Mouse (Mus musculus): ENCODE results near the gene S100pbp. TPM values are rescaled to one million over a fixed set of nuclear protein-coding genes. Genes with fewer than 3 reads are reported as not detected.
"Not testable (repeated sequence)": the region's sequence is repeated elsewhere in the genome, so short reads cannot be mapped to it uniquely, and the experiment has no call there.

S100pbp gene
- polyA plus RNA-seq, 1 experiment from 2014 or later: 6.9 TPM

DNA sequence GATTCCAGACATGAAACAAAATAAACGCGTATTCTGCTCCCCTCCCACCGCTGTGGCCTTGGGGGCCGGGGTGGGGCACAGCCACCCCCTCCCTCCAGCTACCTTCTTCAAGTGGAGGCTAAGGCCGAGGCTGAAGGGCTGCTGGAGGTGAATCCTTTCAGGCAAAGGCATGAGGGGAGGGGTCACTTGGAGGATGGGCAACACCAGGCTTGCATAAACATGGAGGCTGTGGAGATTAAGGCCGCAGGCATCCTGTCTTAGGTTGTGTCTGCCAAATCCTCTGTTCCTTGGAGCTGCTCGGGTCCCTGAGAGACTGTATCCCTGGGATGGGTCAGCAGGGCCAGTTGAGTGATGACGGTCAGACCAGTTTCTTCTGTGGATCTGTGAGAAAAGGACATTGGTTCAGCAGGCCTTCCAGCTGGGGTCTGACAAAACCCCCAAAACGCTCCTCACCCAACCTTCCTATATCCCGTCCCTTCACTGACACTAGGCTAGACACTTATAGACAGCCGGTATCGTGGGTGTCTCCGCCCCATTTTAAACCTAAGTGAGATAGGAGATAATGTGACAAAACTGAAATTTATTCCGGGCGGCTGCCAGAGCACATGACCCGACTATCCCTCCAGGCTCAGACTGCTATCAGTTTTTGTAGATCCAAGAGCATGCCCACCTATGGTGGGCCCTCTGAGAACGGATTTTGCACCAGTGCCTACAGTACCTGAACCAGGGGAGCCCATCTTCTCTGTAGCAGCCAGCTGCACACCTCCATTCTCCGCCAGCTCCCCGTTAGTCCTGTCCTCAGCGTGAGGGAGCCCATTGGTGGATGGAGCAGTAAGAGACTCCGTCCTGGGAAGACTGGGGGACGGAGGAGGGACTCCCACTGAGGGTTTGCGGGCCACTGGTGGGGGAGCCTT lies 31.8 kb upstream of the S100pbp start:
- Histone ChIP-seq H3K4me1 (replicated peaks; ENCODE audit: control insufficient read depth, insufficient read depth, low read length) (peaks cover under 1% of the 10 kb centered on the region; the same call in 1 of the 2 replicates), H3K36me3 (ENCODE audit: control insufficient read depth, insufficient read depth) (peaks cover 88% of the 10 kb centered on the region), H3K4me3 (ENCODE audit: low read depth, low read length) (no peak overlapping the region), H3K9ac (ENCODE audit: low read depth, low read length) (no peak overlapping the region), H3K27me3 (replicated peaks; ENCODE audit: control insufficient read depth, insufficient read depth, low read length) (no peaks in the 10 kb centered on the region), H3K9me3 (ENCODE audit: control insufficient read depth) (no peaks in the 10 kb centered on the region), H3K4me2 (replicated peaks; ENCODE audit: low read depth) (no peak overlapping the region), H3K27ac (ENCODE audit: low read depth, low read length) (no peak overlapping the region)
- ATAC-seq: no peak
- WGBS: 73% methylated on average over 23 of the region's 23 CpGs
- TF ChIP-seq CTCF (IDR thresholded peaks at IDR 0.05; ENCODE audit: low read depth): no peak

DNA sequence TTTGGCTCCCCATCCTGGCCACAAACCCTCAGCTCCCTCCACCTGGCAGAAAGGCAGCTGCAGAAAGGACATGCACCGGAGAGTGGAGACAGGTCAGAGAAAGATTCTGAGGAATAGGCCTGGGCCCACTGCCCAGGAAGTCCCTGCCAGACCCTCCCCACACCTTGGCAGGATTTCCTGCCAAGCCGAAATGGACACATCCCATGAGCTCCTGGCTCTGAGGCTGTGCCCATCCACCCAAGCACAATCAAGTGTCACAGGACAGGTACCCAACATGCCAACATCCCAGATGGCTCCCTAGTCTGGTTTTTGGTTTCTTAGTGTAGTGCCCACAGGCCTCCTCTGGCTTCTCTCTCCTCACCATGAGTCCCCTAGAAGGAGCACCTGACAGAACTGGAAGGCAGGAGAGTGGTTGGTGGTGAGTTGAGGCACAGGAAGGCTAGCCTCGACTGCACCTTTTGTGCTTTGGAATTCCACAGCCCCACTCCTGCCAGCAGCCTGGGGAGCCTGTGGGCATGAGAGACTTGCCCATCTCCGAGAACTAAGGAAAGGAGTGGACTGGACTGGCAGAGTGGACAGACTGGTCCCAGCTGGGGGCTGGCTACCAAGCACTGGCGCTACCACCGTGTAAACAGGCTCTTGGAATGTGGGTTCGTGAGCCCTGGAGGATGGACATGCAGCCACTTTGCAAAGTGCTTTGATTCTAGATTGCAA lies 31.0 kb upstream of the S100pbp start:
- Histone ChIP-seq H3K27ac (ENCODE audit: low read depth, low read length) (no peak overlapping the region), H3K9ac (ENCODE audit: low read depth, low read length) (no peak overlapping the region), H3K4me2 (replicated peaks; ENCODE audit: low read depth) (no peak overlapping the region), H3K27me3 (replicated peaks; ENCODE audit: control insufficient read depth, insufficient read depth, low read length) (no peaks in the 10 kb centered on the region), H3K36me3 (ENCODE audit: control insufficient read depth, insufficient read depth) (peaks cover 93% of the 10 kb centered on the region), H3K4me3 (ENCODE audit: low read depth, low read length) (no peak overlapping the region), H3K4me1 (replicated peaks; ENCODE audit: control insufficient read depth, insufficient read depth, low read length) (no peaks in the 10 kb centered on the region), H3K9me3 (ENCODE audit: control insufficient read depth) (no peaks in the 10 kb centered on the region)
- 69% methylated on average over 7 of the region's 7 CpGs for WGBS
- no peak for ATAC-seq
- TF ChIP-seq CTCF (IDR thresholded peaks at IDR 0.05; ENCODE audit: low read depth): no peak

DNA sequence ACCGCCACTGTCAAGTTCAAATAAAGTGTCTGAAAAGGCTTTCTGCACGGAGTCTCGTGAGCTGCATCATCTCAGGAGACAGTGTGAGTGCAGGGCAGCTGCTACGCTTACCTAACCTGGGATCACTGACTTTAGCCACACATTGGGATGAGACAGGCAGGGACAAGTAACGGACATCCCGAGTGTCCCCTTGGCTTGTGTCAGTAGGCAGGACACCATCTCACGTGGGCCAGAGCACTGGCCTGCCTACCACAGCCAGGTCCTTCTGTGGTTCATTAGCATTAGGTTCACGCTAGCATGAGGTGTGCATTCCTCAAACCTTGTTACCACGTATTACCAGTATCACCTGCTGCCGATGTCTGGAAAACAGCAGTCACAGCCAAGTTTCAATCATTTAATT lies 29.7 kb upstream of the S100pbp start:
- no peak for TF ChIP-seq CTCF (IDR thresholded peaks at IDR 0.05; ENCODE audit: low read depth)
- Histone ChIP-seq H3K36me3 (ENCODE audit: control insufficient read depth, insufficient read depth) (peaks cover 95% of the 10 kb centered on the region), H3K27me3 (replicated peaks; ENCODE audit: control insufficient read depth, insufficient read depth, low read length) (no peaks in the 10 kb centered on the region), H3K9me3 (ENCODE audit: control insufficient read depth) (no peaks in the 10 kb centered on the region), H3K4me3 (ENCODE audit: low read depth, low read length) (no peak overlapping the region), H3K4me2 (replicated peaks; ENCODE audit: low read depth) (no peak overlapping the region), H3K27ac (ENCODE audit: low read depth, low read length) (no peak overlapping the region), H3K9ac (ENCODE audit: low read depth, low read length) (no peak overlapping the region), H3K4me1 (replicated peaks; ENCODE audit: control insufficient read depth, insufficient read depth, low read length) (no peaks in the 10 kb centered on the region)
- 86% methylated on average over 10 of the region's 10 CpGs for WGBS
- ATAC-seq: no peak

DNA sequence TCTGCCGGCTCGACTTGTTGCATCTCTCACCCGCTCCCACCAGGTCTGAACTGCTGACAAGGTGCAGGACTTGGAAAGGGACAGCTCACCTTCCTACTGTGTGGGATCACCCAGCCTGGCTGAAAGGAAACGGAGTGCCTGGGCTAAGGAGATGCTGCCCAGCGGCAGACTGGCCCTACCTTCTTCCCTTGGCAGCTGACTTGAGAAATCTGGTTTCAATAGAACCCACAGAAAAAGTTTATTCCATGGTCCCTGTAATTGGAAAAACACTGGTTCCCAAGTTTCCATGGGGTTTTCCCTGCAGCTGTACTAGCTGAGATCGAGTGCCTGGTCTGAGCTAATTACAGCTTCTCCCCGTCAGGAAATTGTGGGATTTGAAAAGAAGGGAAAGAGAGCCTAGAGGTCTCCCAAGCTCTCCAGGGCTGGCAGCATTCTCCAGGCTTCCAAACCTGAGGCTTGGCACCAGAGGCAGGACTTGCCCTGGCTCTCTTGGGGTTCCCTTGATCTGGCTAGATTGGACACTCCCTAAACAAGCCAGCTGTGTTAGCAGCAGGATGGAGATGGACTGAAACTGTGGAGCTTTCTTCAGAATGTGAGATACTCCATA lies 29.1 kb upstream of the S100pbp start:
- 80% methylated on average over 7 of the region's 7 CpGs for WGBS
- no peak for TF ChIP-seq CTCF (IDR thresholded peaks at IDR 0.05; ENCODE audit: low read depth)
- H3K36me3 ChIP-seq (ENCODE audit: control insufficient read depth, insufficient read depth): peaks cover 95% of the 10 kb centered on the region

DNA sequence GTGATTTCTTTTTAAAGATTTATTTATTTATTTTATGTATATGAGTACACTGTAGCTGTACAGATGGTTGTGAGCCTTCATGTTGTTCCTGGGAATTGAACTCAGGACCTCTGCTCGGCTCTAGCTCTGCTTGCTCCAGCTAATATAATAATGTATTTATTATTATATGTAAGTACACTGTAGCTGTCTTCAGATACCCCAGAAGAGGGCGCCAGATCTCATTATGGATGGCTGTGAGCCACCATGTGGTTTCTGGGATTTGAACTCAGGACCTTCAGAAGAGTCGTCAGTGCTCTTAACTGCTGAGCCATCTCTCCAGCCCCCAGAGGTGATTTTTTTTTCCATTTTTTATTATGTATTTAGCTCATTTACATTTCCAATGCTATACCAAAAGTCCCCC lies 23.0 kb upstream of the S100pbp start:
- ATAC-seq; H3K4me3 ChIP-seq (ENCODE audit: low read depth, low read length); H3K4me1 ChIP-seq (replicated peaks; ENCODE audit: control insufficient read depth, insufficient read depth, low read length); H3K4me2 ChIP-seq (replicated peaks; ENCODE audit: low read depth); H3K27ac ChIP-seq (ENCODE audit: low read depth, low read length); H3K9me3 ChIP-seq (ENCODE audit: control insufficient read depth); H3K27me3 ChIP-seq (replicated peaks; ENCODE audit: control insufficient read depth, insufficient read depth, low read length); H3K9ac ChIP-seq (ENCODE audit: low read depth, low read length): not testable (repeated sequence)
- peaks cover 80% of the 10 kb centered on the region for H3K36me3 ChIP-seq (ENCODE audit: control insufficient read depth, insufficient read depth)
- WGBS: 62% methylated on average over 3 of the region's 3 CpGs
- peak; percentile 64 for TF ChIP-seq CTCF (IDR thresholded peaks at IDR 0.05; ENCODE audit: low read depth)

More for the DNA sequence above, 29.1 kb upstream of the S100pbp start:
- ATAC-seq: no peak
- no peak overlapping the region for H3K9ac ChIP-seq (ENCODE audit: low read depth, low read length)
- no peaks in the 10 kb centered on the region for H3K27me3 ChIP-seq (replicated peaks; ENCODE audit: control insufficient read depth, insufficient read depth, low read length)
- H3K9me3 ChIP-seq (ENCODE audit: control insufficient read depth): no peaks in the 10 kb centered on the region
- no peak overlapping the region for H3K4me2 ChIP-seq (replicated peaks; ENCODE audit: low read depth)
- no peaks in the 10 kb centered on the region for H3K4me1 ChIP-seq (replicated peaks; ENCODE audit: control insufficient read depth, insufficient read depth, low read length)
- no peak overlapping the region for H3K4me3 ChIP-seq (ENCODE audit: low read depth, low read length)
- no peak overlapping the region; the same call in 1 of the 2 replicates for H3K27ac ChIP-seq (ENCODE audit: low read depth, low read length)

- no peak for ATAC-seq
- Histone ChIP-seq H3K27ac (ENCODE audit: low read depth, low read length) (no peak overlapping the region), H3K9me3 (ENCODE audit: control insufficient read depth) (no peaks in the 10 kb centered on the region), H3K4me1 (replicated peaks; ENCODE audit: control insufficient read depth, insufficient read depth, low read length) (no peaks in the 10 kb centered on the region), H3K4me2 (replicated peaks; ENCODE audit: low read depth) (no peak overlapping the region), H3K27me3 (replicated peaks; ENCODE audit: control insufficient read depth, insufficient read depth, low read length) (no peaks in the 10 kb centered on the region), H3K36me3 (ENCODE audit: control insufficient read depth, insufficient read depth) (peaks cover 80% of the 10 kb centered on the region), H3K9ac (ENCODE audit: low read depth, low read length) (no peak overlapping the region), H3K4me3 (ENCODE audit: low read depth, low read length) (no peak overlapping the region)
- no peak for TF ChIP-seq CTCF (IDR thresholded peaks at IDR 0.05; ENCODE audit: low read depth)
- 77% methylated on average over 4 of the region's 4 CpGs for WGBS
These were observed 21.9 kb upstream of the S100pbp start for GRCm38 (mm10) chr4:129211461-129211860.

All from intestine, postnatal 0 days (tissue).